Mouse (Mus musculus): Measurements from ENCODE around the gene Nup205. TPM values are rescaled to one million over a fixed set of nuclear protein-coding genes. Genes with fewer than 3 reads are reported as not detected.

Nup205 gene
- total and polyA plus RNA-seq, 3 experiments: 8.6 to 35.4 (median 33.7) TPM

GRCm38 (mm10) chr6:35288114-35288761 lies 111.0 kb downstream of the Nup205 start:
- DNase-seq: peak; percentile 24

- no peak for DNase-seq
Observed at GRCm38 (mm10) chr6:35288920-35289319, 111.7 kb downstream of the Nup205 start.

GRCm38 (mm10) chr6:35289676-35290075 lies 112.5 kb downstream of the Nup205 start:
- DNase-seq: no peak

- no peak for DNase-seq
Observed at GRCm38 (mm10) chr6:35294964-35295363, 117.7 kb downstream of the Nup205 start.

- peak; percentile 90 for DNase-seq
Observed at GRCm38 (mm10) chr6:35297001-35297400, 119.8 kb downstream of the Nup205 start.

Other genes with a start within 250 kb of the Nup205 start
- gene Slc23a4, start 189.0 kb upstream of the Nup205 start, total RNA-seq (2021): under 1 TPM; 0.23 to 0.41 TPM
- gene Slc23a4, start 189.0 kb upstream of the Nup205 start, polyA plus RNA-seq (2012; rRNA removed): 0.92 and 0.95 TPM in 2 replicates
- gene Cnot4, start 43.7 kb upstream of the Nup205 start, total RNA-seq (2021): 10 to 100 TPM; 19.8 to 35.4 TPM
- gene Cnot4, start 43.7 kb upstream of the Nup205 start, polyA plus RNA-seq (2012; rRNA removed): 5.3 TPM in 2 replicates
- under 1 TPM; 0.35 to 0.45 TPM for gene Slc13a4, start 130.7 kb downstream of the Nup205 start, total RNA-seq (2021)
- gene Slc13a4, start 130.7 kb downstream of the Nup205 start, polyA plus RNA-seq (2012; rRNA removed): 0.76 and 1.4 TPM in 2 replicates
- 1 to 10 TPM; 1.6 to 3.2 TPM for gene Fam180a, start 148.7 kb downstream of the Nup205 start, total RNA-seq (2021)
- gene Fam180a, start 148.7 kb downstream of the Nup205 start, polyA plus RNA-seq (2012; rRNA removed): 0.48 and 0.65 TPM in 2 replicates